Mouse (Mus musculus): Measurements from ENCODE around the gene Nupl1.

DNA sequence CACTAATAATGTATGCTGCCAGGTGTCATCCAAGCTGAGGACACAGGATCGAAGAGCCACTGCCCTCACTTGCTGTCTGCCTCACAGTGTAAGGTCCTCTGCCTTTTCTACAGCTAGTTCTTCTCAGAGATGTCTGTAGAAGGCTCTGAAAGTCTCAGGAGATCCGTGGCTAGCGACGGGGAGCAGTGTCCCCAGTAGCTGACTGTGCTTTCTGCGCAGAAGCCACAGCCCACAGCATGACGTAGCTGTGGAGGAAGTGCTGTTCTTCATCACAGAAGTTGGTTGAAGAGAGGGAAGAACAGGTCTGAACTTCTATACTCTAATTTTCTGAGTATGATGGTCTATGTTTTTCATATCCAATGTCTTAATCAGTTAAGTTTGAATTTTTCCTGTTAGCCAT, 18.1 kb upstream of the Nupl1 start:
- TF ChIP-seq CTCF (IDR thresholded peaks at IDR 0.05 in 2 of 3, conservative IDR thresholded peaks at IDR 0.05 in 1 of 3; ENCODE audit: control insufficient read depth in 1 of 3, insufficient read depth in 1 of 3, low read depth in 2 of 3, low read length in 3 of 3, poor library complexity in 1 of 3, severe bottlenecking in 1 of 3) (no peak), USF1 (IDR thresholded peaks at IDR 0.05; ENCODE audit: low read depth, low read length) (no peak), POLR2A (IDR thresholded peaks at IDR 0.05; ENCODE audit: control insufficient read depth in 1 of 2, insufficient read depth in 1 of 2, low read depth in 1 of 2, low read length in 2 of 2, poor library complexity in 1 of 2) (no peak), CHD2 (IDR thresholded peaks at IDR 0.05; ENCODE audit: low read length) (no peak), KAT2A (conservative IDR thresholded peaks at IDR 0.05; ENCODE audit: low read depth, low read length) (no peak), MAZ (IDR thresholded peaks at IDR 0.05; ENCODE audit: low read depth, low read length) (no peak), EP300 (IDR thresholded peaks at IDR 0.05; ENCODE audit: low read depth in 1 of 2, low read length in 2 of 2) (no peak), HCFC1 (IDR thresholded peaks at IDR 0.05; ENCODE audit: low read depth, low read length) (no peak), CHD1 (IDR thresholded peaks at IDR 0.05; ENCODE audit: low read depth, low read length) (no peak), GATA1 (IDR thresholded peaks at IDR 0.05; ENCODE audit: low read depth, low read length) (no peak)
